Mouse (Mus musculus): ENCODE measurements around the gene Pax5. TPM values are rescaled to one million over a fixed set of nuclear protein-coding genes. Genes with fewer than 3 reads are reported as not detected.

Pax5 gene
- polyA plus RNA-seq, 1 experiment from 2014 or later, result not detected

DNA sequence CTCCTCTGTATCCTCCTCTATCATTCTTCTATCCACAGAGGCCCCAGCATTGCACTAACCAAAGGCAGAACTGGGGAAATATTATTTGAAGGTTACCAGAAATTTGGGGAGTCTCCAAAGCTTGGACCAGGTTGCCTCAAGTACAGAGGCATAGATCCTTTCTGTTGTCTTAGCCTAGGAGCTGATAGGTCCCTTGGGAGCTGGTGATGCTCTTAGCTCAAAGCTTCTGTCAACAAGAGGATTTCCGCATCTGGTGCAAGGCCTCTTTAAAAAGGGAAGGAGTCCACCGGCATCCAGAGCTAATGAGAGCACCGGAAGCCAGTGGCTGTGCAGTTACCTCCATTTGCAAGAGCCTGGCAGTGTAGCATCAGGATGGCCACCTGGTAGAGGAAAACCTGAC lies 5.1 kb downstream of the Pax5 start:
- peaks cover 100% of the 10 kb centered on the region for H3K27me3 ChIP-seq
- 3% methylated on average over 3 of the region's 3 CpGs for WGBS
- H3K4me2 ChIP-seq, result no peak overlapping the region
- H3K4me1 ChIP-seq (replicated peaks), result peaks cover 10% of the 10 kb centered on the region
- H3K9me3 ChIP-seq, result no peaks in the 10 kb centered on the region
- no peak for ATAC-seq (ENCODE audit: insufficient number of reproducible peaks, insufficient read depth, low FRiP score, low TSS enrichment, low read depth)
- H3K27ac ChIP-seq, result no peak overlapping the region
- H3K9ac ChIP-seq (replicated peaks), result no peak overlapping the region
- no peaks in the 10 kb centered on the region for H3K36me3 ChIP-seq
- no peak overlapping the region for H3K4me3 ChIP-seq (replicated peaks)

- no peaks in the 10 kb centered on the region for H3K36me3 ChIP-seq
- H3K4me1 ChIP-seq (replicated peaks), result peaks cover 10% of the 10 kb centered on the region
- WGBS, result 1% methylated on average over 38 of the region's 38 CpGs
- no peak overlapping the region for H3K27ac ChIP-seq
- no peak overlapping the region for H3K9ac ChIP-seq (replicated peaks)
- peak overlapping the region; percentile 41 for H3K4me3 ChIP-seq (replicated peaks)
- peak overlapping the region; percentile 69 for H3K4me2 ChIP-seq
- peak; percentile 99 for ATAC-seq (ENCODE audit: insufficient number of reproducible peaks, insufficient read depth, low FRiP score, low TSS enrichment, low read depth)
- H3K9me3 ChIP-seq, result no peaks in the 10 kb centered on the region
- H3K27me3 ChIP-seq, result peaks cover 100% of the 10 kb centered on the region
These were observed 5.9 kb downstream of the Pax5 start for GRCm38 (mm10) chr4:44704369-44704745.

DNA sequence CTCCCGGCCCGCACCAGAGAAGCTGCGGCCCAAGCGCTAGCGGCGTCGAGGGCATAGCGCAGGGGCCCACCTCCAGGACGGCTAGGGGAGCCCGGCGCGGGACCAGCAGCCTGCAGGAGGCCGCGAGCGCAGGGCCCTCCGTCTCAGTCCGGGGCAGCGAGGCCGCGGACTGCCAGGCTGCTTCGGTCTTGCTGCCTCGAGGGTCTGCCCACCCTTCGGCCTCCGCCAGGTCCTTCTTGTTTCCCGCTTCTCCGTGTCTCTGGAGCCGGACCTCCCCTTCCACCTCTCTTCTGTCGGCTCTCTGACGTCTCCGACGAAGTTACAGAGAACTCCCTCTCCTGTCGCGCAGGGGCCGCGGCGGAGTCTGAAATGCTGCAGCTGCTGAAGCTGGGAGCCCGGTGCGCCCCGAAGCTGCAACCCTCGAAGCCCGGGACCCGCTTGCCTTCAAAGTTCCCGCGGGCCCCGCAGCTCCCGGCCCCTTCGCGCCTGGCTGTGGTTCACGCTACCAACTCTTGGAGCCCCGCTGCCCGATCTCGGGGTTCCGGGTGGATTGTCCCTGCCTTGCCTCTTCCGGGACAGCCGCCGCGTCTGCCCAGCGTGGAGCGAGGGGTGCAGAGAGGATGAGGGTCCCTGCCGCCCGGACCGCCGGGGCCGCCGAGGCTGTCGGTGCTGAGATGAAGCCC lies 6.5 kb downstream of the Pax5 start:
- Histone ChIP-seq H3K4me2 (peak overlapping the region; percentile 69), H3K27ac (no peak overlapping the region), H3K9ac (replicated peaks) (no peak overlapping the region), H3K36me3 (no peaks in the 10 kb centered on the region), H3K4me3 (replicated peaks) (peak overlapping the region; percentile 41), H3K4me1 (replicated peaks) (peaks cover 10% of the 10 kb centered on the region), H3K27me3 (peaks cover 98% of the 10 kb centered on the region), H3K9me3 (no peaks in the 10 kb centered on the region)
- no peak; the same call in 1 of the 2 replicates for ATAC-seq (ENCODE audit: insufficient number of reproducible peaks, insufficient read depth, low FRiP score, low TSS enrichment, low read depth)
- 1% methylated on average over 66 of the region's 66 CpGs for WGBS

DNA sequence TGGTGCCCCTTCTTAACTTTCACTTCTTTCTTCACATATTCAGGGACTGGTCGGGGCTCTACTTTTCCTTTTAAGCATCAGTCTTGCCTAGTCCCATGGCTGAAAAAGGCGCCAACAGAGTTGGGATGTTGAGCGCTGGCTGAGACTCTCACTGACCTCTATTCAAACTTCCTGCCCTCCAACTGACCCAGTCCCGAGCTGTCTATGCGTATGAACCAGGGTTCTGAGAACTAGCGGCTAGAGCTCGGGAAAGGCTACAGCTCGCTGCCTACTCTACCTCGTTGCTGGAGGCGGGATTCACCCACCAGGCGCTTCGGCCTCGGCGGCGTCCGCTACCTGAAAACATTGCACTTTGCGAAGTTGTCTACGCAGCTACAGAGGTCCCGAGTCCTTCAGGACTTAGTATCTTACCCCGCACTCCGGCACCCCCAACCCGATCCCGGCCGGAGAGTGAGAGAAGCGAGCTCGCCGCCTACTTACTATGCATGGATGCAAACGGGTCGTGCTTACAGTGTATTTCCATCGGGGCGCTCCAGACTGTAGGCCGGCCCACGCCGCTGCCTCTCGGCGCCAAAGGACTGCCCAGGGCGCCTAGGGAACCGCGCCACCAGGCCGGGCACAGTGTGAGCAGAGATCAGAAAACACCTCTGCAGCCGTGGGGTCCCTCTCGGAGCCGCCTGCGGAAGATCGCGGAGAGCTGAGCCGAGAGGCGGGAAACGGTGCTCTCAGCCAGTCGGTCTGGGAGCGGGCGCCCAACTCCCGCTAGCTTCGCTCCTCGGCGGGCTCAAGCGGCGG lies 7.2 kb downstream of the Pax5 start:
- Histone ChIP-seq H3K4me1 (replicated peaks) (peaks cover 10% of the 10 kb centered on the region), H3K36me3 (no peaks in the 10 kb centered on the region), H3K4me3 (replicated peaks) (peak overlapping the region; percentile 41), H3K27ac (no peak overlapping the region), H3K9ac (replicated peaks) (no peak overlapping the region), H3K27me3 (peaks cover 97% of the 10 kb centered on the region), H3K9me3 (no peaks in the 10 kb centered on the region), H3K4me2 (peak overlapping the region; percentile 69)
- under 1% methylated on average over 58 of the region's 58 CpGs for WGBS
- no peak for ATAC-seq (ENCODE audit: insufficient number of reproducible peaks, insufficient read depth, low FRiP score, low TSS enrichment, low read depth)

- under 1% methylated on average over 25 of the region's 25 CpGs for WGBS
- Histone ChIP-seq H3K9me3 (no peaks in the 10 kb centered on the region), H3K4me1 (replicated peaks) (peaks cover 10% of the 10 kb centered on the region), H3K4me3 (replicated peaks) (no peak overlapping the region), H3K4me2 (no peak overlapping the region), H3K27ac (no peak overlapping the region), H3K36me3 (no peaks in the 10 kb centered on the region), H3K9ac (replicated peaks) (no peak overlapping the region), H3K27me3 (peaks cover 94% of the 10 kb centered on the region)
- ATAC-seq (ENCODE audit: insufficient number of reproducible peaks, insufficient read depth, low FRiP score, low TSS enrichment, low read depth), result no peak
These were observed 8.2 kb downstream of the Pax5 start for GRCm38 (mm10) chr4:44702011-44702527.

GRCm38 (mm10) chr4:44701513-44701912 lies 8.8 kb downstream of the Pax5 start:
- no peak for ATAC-seq (ENCODE audit: insufficient number of reproducible peaks, insufficient read depth, low FRiP score, low TSS enrichment, low read depth)
- H3K4me3 ChIP-seq (replicated peaks), result no peak overlapping the region
- H3K4me1 ChIP-seq (replicated peaks), result peaks cover 10% of the 10 kb centered on the region
- peaks cover 91% of the 10 kb centered on the region for H3K27me3 ChIP-seq
- H3K27ac ChIP-seq, result no peak overlapping the region
- no peak overlapping the region for H3K9ac ChIP-seq (replicated peaks)
- H3K36me3 ChIP-seq, result no peaks in the 10 kb centered on the region
- WGBS, result under 1% methylated on average over 9 of the region's 9 CpGs
- H3K9me3 ChIP-seq, result no peaks in the 10 kb centered on the region
- no peak overlapping the region for H3K4me2 ChIP-seq

- H3K4me2 ChIP-seq, result no peak overlapping the region
- no peak overlapping the region for H3K27ac ChIP-seq
- H3K36me3 ChIP-seq, result no peaks in the 10 kb centered on the region
- H3K4me1 ChIP-seq (replicated peaks), result no peaks in the 10 kb centered on the region; the same call in 1 of the 2 replicates
- no peak overlapping the region for H3K4me3 ChIP-seq (replicated peaks)
- H3K9ac ChIP-seq (replicated peaks), result no peak overlapping the region
- ATAC-seq (ENCODE audit: insufficient number of reproducible peaks, insufficient read depth, low FRiP score, low TSS enrichment, low read depth), result no peak
- H3K27me3 ChIP-seq, result peaks cover 73% of the 10 kb centered on the region
- H3K9me3 ChIP-seq, result no peaks in the 10 kb centered on the region
These were observed 13.6 kb downstream of the Pax5 start for GRCm38 (mm10) chr4:44696676-44697075.

DNA sequence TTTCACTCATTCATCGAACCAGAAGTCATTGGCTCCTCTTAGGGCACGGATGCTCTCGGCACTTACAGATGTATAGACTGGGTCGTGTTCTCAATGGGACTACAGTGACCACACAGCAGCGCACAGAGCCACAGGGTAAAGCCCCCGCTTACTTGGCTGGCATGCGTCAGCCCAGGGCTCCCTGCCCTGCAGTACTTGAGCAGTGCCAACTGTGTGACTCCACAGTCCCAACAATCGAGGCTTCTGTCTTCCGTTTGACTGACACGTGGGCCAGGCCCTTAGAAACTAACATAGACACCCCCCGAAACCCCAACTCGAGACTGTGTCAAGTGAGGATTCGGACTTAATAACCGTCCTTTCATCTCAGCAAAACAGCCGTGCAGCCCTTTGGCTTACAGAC lies 15.9 kb downstream of the Pax5 start:
- Histone ChIP-seq H3K4me1 (replicated peaks) (no peaks in the 10 kb centered on the region), H3K36me3 (no peaks in the 10 kb centered on the region), H3K4me3 (replicated peaks) (no peak overlapping the region), H3K9ac (replicated peaks) (no peak overlapping the region), H3K27me3 (peaks cover 53% of the 10 kb centered on the region), H3K4me2 (no peak overlapping the region), H3K27ac (no peak overlapping the region), H3K9me3 (no peaks in the 10 kb centered on the region)
- ATAC-seq (ENCODE audit: insufficient number of reproducible peaks, insufficient read depth, low FRiP score, low TSS enrichment, low read depth), result no peak
- 45% methylated on average over 15 of the region's 15 CpGs for WGBS

GRCm38 (mm10) chr4:44685582-44685981 lies 24.7 kb downstream of the Pax5 start:
- Histone ChIP-seq H3K36me3 (no peaks in the 10 kb centered on the region), H3K4me2 (no peak overlapping the region), H3K9me3 (no peaks in the 10 kb centered on the region), H3K27ac (no peak overlapping the region), H3K4me1 (replicated peaks) (no peaks in the 10 kb centered on the region), H3K4me3 (replicated peaks) (no peak overlapping the region), H3K27me3 (peaks cover 19% of the 10 kb centered on the region), H3K9ac (replicated peaks) (no peak overlapping the region)
- 85% methylated on average over 6 of the region's 6 CpGs for WGBS
- no peak for ATAC-seq (ENCODE audit: insufficient number of reproducible peaks, insufficient read depth, low FRiP score, low TSS enrichment, low read depth)

- H3K4me2 ChIP-seq, result no peak overlapping the region
- H3K4me3 ChIP-seq (replicated peaks), result no peak overlapping the region
- ATAC-seq (ENCODE audit: insufficient number of reproducible peaks, insufficient read depth, low FRiP score, low TSS enrichment, low read depth), result no peak
- 58% methylated on average over 6 of the region's 6 CpGs for WGBS
- no peak overlapping the region for H3K27ac ChIP-seq
- no peak overlapping the region for H3K9ac ChIP-seq (replicated peaks)
- H3K27me3 ChIP-seq, result peaks cover 18% of the 10 kb centered on the region
- no peaks in the 10 kb centered on the region for H3K4me1 ChIP-seq (replicated peaks)
- no peaks in the 10 kb centered on the region for H3K9me3 ChIP-seq
- no peaks in the 10 kb centered on the region for H3K36me3 ChIP-seq
These were observed 29.9 kb downstream of the Pax5 start for GRCm38 (mm10) chr4:44680242-44680897.

DNA sequence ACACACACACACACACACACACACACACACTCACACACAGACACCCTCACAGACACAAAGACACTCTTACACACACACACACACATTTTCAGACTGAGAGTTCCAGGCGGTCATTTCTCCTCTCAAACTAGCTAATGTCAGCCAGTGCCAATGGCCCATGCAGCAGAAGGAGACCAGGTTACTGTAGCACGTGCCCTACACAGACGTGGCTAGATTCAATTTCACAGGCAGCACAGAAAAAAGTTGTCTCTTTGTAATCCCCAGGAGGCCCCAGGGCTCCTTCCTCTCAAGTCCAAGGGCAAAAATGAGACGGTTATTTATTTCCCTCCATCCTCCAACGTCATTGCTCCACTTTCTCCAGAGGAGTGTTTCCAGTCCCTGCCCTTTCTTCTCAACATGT lies 31.6 kb downstream of the Pax5 start:
- Histone ChIP-seq H3K4me1 (replicated peaks) (no peaks in the 10 kb centered on the region), H3K36me3 (no peaks in the 10 kb centered on the region), H3K4me2 (no peak overlapping the region), H3K4me3 (replicated peaks) (no peak overlapping the region), H3K9me3 (no peaks in the 10 kb centered on the region), H3K27ac (no peak overlapping the region), H3K27me3 (peaks cover 24% of the 10 kb centered on the region), H3K9ac (replicated peaks) (no peak overlapping the region)
- no peak for ATAC-seq (ENCODE audit: insufficient number of reproducible peaks, insufficient read depth, low FRiP score, low TSS enrichment, low read depth)
- 45% methylated on average over 5 of the region's 5 CpGs for WGBS

Measured in limb, embryonic 12.5 days (tissue).